Mouse (Mus musculus) left cerebral cortex, postnatal 14 days (tissue): ENCODE results near the gene Kcnj15. TPM values are rescaled to one million over a fixed set of nuclear protein-coding genes. Genes with fewer than 3 reads are reported as not detected.
A peak's percentile ranks its signal among the peaks of the same experiment; 100 is the strongest.

Experiments
- DNase-seq, 2 experiments: peaks; one replicate each; pipeline ENCODE4 v3.0.0; 2021 to 2022; ENCODE audit warnings: low spot score in 2 of 2, mixed read lengths in 1 of 2
- intact Hi-C: fragments of 180-260 bp; cut with DNase I; formaldehyde crosslinking; loops from one replicate; pipeline ENCODE4 v1.15.1; 2025
- total RNA-seq, 2 experiments: library from RNA; stranded (reverse); gene quantifications; 2 replicates each; pipeline ENCODE4 v1.2.3; 2021

The Kcnj15 gene
- total RNA-seq, 2 experiments from 2014 or later = 0.13 to 0.31 TPM

- intact Hi-C loops = no loop called here
- no peak for DNase-seq
Observed at GRCm38 (mm10) chr16:95285767-95286166, 28.4 kb downstream of the Kcnj15 start.

- DNase-seq = no peak
- intact Hi-C loops = no loop called here
Observed at GRCm38 (mm10) chr16:95287656-95288055, 30.3 kb downstream of the Kcnj15 start.

GRCm38 (mm10) chr16:95289375-95289774 is 32.0 kb downstream of the Kcnj15 start:
- DNase-seq = no peak

GRCm38 (mm10) chr16:95291450-95292101 is 34.2 kb downstream of the Kcnj15 start:
- intact Hi-C loops = no loop called here
- DNase-seq = no peak

More at GRCm38 (mm10) chr16:95289375-95289774, 32.0 kb downstream of the Kcnj15 start:
- intact Hi-C loops = no loop called here

GRCm38 (mm10) chr16:95292843-95293505 is 35.6 kb downstream of the Kcnj15 start:
- peak in 1 of 2 experiments; percentile 18 for DNase-seq
- intact Hi-C loops = no loop called here

GRCm38 (mm10) chr16:95297651-95298050 is 40.3 kb downstream of the Kcnj15 start:
- intact Hi-C loops = no loop called here
- DNase-seq = no peak

- no peak for DNase-seq
- intact Hi-C loops = no loop called here
Observed at GRCm38 (mm10) chr16:95301667-95302066, 44.3 kb downstream of the Kcnj15 start.

- no peak for DNase-seq
- intact Hi-C loops = no loop called here
Observed at GRCm38 (mm10) chr16:95303676-95304075, 46.3 kb downstream of the Kcnj15 start.

- no peak for DNase-seq
- intact Hi-C loops = no loop called here
Observed at GRCm38 (mm10) chr16:95307823-95308360, 50.5 kb downstream of the Kcnj15 start.

GRCm38 (mm10) chr16:95321945-95322625 is 64.7 kb downstream of the Kcnj15 start:
- no peak for DNase-seq
- intact Hi-C loops = no loop called here

- intact Hi-C loops = no loop called here
Observed at GRCm38 (mm10) chr16:95332159-95332558, 74.8 kb downstream of the Kcnj15 start.

GRCm38 (mm10) chr16:95340885-95341791 is 83.8 kb downstream of the Kcnj15 start:
- peak; percentile 90 to 92 for DNase-seq
- intact Hi-C loops = loop anchor here (1.0 to 10.0 kb wide), 4 partner anchors 145 to 554 kb away; partner anchors contain the start of gene Kcnj6

More at GRCm38 (mm10) chr16:95332159-95332558, 74.8 kb downstream of the Kcnj15 start:
- DNase-seq = no peak

GRCm38 (mm10) chr16:95342030-95342429 is 84.7 kb downstream of the Kcnj15 start:
- intact Hi-C loops = loop anchor here (5.0 to 10.0 kb wide), 3 partner anchors 345 to 555 kb away; partner anchors contain the start of gene Kcnj6
- peak in 1 of 2 experiments; percentile 25 for DNase-seq

GRCm38 (mm10) chr16:95344961-95345360 is 87.6 kb downstream of the Kcnj15 start:
- intact Hi-C loops = loop anchor here (5.0 to 10.0 kb wide), 3 partner anchors 348 to 558 kb away; partner anchors contain the start of gene Kcnj6
- DNase-seq = no peak

- DNase-seq = peak; percentile 72 to 85
- intact Hi-C loops = loop anchor here (10.0 kb wide), 1 partner anchor 531 kb away; no protein-coding TSS in a partner anchor
Observed at GRCm38 (mm10) chr16:95345882-95346281, 88.5 kb downstream of the Kcnj15 start.

GRCm38 (mm10) chr16:95347202-95347601 is 89.8 kb downstream of the Kcnj15 start:
- DNase-seq = no peak
- intact Hi-C loops = loop anchor here (10.0 kb wide), 1 partner anchor 532 kb away; no protein-coding TSS in a partner anchor

GRCm38 (mm10) chr16:95348555-95348954 is 91.2 kb downstream of the Kcnj15 start:
- intact Hi-C loops = loop anchor here (10.0 kb wide), 1 partner anchor 534 kb away; no protein-coding TSS in a partner anchor
- DNase-seq = no peak

GRCm38 (mm10) chr16:95349344-95349743 is 92.0 kb downstream of the Kcnj15 start:
- intact Hi-C loops = loop anchor here (10.0 kb wide), 1 partner anchor 535 kb away; no protein-coding TSS in a partner anchor
- DNase-seq = no peak
